Mouse (Mus musculus) embryonic facial prominence, embryonic 15.5 days (tissue): ENCODE results near the gene Brsk2. TPM values are rescaled to one million over a fixed set of nuclear protein-coding genes. Genes with fewer than 3 reads are reported as not detected.

Experiments
- ATAC-seq: fragments of 200-750 bp; cut with Nextera tagmentation; 2 replicates; pipeline ENCODE4 v1.8.0; 2017; ENCODE audit warnings: low read depth, moderate TSS enrichment; ENCODE audit not compliant: insufficient number of reproducible peaks, low FRiP score, low TSS enrichment
- H3K27ac ChIP-seq: fragments of 300-500 bp; sonication (generic); replicated peaks from 2 replicates; pipeline ENCODE4 v1.5.1; 2015; ENCODE audit warnings: mild to moderate bottlenecking, inconsistent platforms
- H3K27me3 ChIP-seq: fragments of 300-500 bp; sonication (generic); 2 replicates; pipeline ENCODE4 v1.6.1; 2015; ENCODE audit warnings: inconsistent platforms
- H3K36me3 ChIP-seq: fragments of 300-500 bp; sonication (generic); 2 replicates; pipeline ENCODE4 v1.6.1; 2015; ENCODE audit warnings: mild to moderate bottlenecking, inconsistent platforms
- H3K4me1 ChIP-seq: fragments of 300-500 bp; sonication (generic); 2 replicates; pipeline ENCODE4 v1.6.1; 2015; ENCODE audit warnings: inconsistent platforms
- H3K4me2 ChIP-seq: fragments of 300-500 bp; sonication (generic); replicated peaks from 2 replicates; pipeline ENCODE4 v1.6.1; 2015; ENCODE audit warnings: mild to moderate bottlenecking, inconsistent platforms
- H3K4me3 ChIP-seq: fragments of 300-500 bp; sonication (generic); replicated peaks from 2 replicates; pipeline ENCODE4 v1.5.1; 2015; ENCODE audit warnings: mild to moderate bottlenecking, inconsistent platforms
- H3K9ac ChIP-seq: fragments of 300-500 bp; sonication (generic); 2 replicates; pipeline ENCODE4 v1.6.1; 2015; ENCODE audit warnings: inconsistent platforms
- H3K9me3 ChIP-seq: fragments of 300-500 bp; sonication (generic); replicated peaks from 2 replicates; pipeline ENCODE4 v1.6.1; 2016; ENCODE audit warnings: inconsistent platforms
- WGBS: fragments of 180-500 bp; shearing (Covaris S2); methylation state at CpG from one replicate; pipeline ENCODE4 v1.1.7; 2015; 5-methylcytosine and 5-hydroxymethylcytosine counted together
- microRNA-seq: library from miRNA; unstranded; fragments of <30 nt; microRNA quantifications from one replicate; pipeline ENCODE4, GENCODE M21; 2016; ENCODE audit warnings: borderline number of aligned reads
- polyA plus RNA-seq: library from polyadenylated mRNA; unstranded; fragments of >200 nt; fragmentation: Nextera tagmentation; extraction: Ambion mirVana; gene quantifications from 2 replicates; pipeline ENCODE4 v1.2.1, GENCODE M21; 2015

Brsk2 gene
- polyA plus RNA-seq, 1 experiment from 2014 or later, result 1.7 TPM

DNA sequence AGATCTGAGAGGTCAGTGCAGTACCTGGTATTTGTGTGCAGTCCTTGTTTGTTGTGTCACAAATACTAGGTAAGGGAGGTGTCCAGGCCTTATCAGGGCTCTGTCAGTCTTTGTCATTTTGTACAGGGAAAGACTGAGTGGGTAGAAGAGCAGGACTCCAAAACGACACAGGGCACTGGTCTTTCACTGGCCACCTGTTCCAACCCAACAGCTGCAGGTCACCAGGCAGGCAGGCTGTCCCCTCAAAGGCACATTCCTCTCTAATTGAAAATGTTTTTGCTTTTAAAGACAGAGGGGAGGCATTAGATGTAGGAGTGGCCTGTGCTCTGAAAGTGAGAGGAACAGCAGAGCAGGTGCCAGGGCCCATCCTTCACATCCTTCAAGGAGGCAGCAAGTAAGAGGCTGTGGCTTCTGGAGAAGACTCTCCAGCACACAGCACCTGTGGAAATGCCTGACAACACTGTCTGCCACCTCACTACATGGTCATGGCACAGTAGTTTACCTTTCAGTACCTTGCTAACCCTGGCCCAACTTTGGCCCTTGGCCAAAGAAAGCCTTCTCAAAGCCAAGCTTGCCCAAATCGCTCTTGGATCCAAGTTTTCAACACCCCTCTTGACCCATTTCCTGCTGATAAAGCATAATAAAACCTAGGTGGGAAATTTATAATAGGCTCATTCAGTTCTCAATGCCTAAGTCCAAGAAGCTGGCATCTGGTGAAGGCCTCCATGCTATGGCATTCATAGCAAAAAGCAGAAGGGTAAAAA, 85.7 kb downstream of the Brsk2 start:
- peaks cover 7% of the 10 kb centered on the region; the same call in 1 of the 2 replicates for H3K4me1 ChIP-seq
- no peak overlapping the region for H3K4me3 ChIP-seq
- H3K36me3 ChIP-seq, result no peaks in the 10 kb centered on the region
- peak overlapping the region; percentile 40; the same call in 1 of the 2 replicates for H3K27ac ChIP-seq
- 0 out of 2 replicates have a peak, but pooled peaks have one; percentile 9 for ATAC-seq
- 53% methylated on average over 2 of the region's 2 CpGs for WGBS
- H3K9me3 ChIP-seq, result no peaks in the 10 kb centered on the region
- H3K4me2 ChIP-seq, result no peak overlapping the region
- no peaks in the 10 kb centered on the region for H3K27me3 ChIP-seq
- no peak overlapping the region for H3K9ac ChIP-seq

DNA sequence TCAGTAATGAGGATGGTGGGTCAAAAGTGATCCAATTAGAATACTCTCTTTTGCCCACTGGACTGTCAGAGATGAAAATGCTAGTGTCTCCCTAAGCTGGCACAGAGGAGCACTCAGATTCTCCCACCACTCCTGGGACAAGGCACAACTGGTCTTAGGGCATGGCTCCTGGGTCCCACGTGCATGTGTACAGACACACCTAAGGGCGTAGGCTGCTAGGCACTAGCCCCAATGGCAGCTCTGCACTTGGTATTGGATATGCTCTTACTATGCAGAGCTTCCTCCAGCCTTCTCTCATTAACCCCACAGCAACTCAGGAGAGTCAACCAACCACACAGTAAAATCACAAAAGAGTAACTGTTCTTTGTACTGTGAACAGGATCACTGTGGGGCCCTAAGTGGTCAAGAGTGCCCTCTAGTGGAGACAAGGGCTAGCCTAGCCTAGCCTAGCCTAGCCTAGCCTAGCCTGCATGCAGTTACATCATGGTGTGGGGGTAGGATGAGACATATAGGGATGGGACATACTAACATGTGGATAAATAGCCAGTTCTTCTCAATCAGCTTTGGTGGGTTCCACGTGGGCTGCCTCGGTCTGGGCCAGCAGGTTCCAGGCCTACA, 88.1 kb downstream of the Brsk2 start:
- Histone ChIP-seq H3K9ac (no peak overlapping the region), H3K36me3 (no peaks in the 10 kb centered on the region), H3K27ac (no peak overlapping the region), H3K4me1 (peaks cover 7% of the 10 kb centered on the region; the same call in 1 of the 2 replicates), H3K9me3 (no peaks in the 10 kb centered on the region), H3K4me2 (no peak overlapping the region), H3K4me3 (no peak overlapping the region), H3K27me3 (no peaks in the 10 kb centered on the region)
- 67% methylated on average over 4 of the region's 4 CpGs for WGBS
- ATAC-seq, result no peak

DNA sequence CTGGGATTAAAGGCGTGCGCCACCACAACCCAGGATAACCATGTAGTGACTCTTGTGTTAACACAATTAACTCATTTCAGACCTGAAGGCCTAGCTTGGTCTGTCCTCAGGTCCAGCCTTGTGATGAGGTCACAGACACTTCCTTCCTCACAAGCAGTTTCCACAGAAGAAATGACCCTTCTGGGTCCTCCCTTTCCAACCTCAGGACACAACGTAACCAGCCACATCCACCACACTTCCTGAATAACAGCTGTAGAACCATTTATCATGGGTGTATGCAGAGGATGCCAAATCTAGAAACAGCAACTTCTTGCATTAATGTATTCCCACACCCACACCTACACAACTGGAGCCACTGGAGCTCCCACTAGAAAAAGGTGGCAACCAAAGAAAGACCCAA, 91.2 kb downstream of the Brsk2 start:
- Histone ChIP-seq H3K9ac (no peak overlapping the region), H3K9me3 (no peaks in the 10 kb centered on the region), H3K27ac (no peak overlapping the region), H3K27me3 (no peaks in the 10 kb centered on the region), H3K4me1 (no peaks in the 10 kb centered on the region), H3K36me3 (no peaks in the 10 kb centered on the region), H3K4me3 (no peak overlapping the region), H3K4me2 (no peak overlapping the region)
- WGBS, result 92% methylated on average over 3 of the region's 3 CpGs
- ATAC-seq, result no peak

DNA sequence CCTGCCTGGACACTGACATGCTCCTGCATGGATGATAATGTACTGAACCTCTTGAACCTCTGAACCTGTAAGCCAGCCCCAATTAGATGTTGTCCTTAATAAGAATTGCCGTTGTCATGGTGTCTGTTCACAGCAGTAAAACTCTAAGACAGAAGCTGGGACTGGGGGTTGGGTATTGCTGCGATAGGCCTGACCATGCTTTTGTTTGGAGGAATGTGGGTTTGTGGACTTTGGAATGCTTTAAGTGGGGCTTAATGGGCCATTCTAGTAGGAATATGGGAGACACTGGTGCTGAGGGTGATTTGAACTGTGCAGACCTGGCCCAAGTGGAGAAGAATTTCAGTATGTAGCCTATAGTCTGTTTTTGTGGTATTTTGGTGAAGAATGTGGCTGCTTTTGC, 95.8 kb downstream of the Brsk2 start:
- WGBS, result 64% methylated on average over 2 of the region's 2 CpGs
- Histone ChIP-seq H3K4me3 (no peak overlapping the region), H3K4me2 (no peak overlapping the region), H3K9ac (no peak overlapping the region), H3K27ac (no peak overlapping the region), H3K27me3 (no peaks in the 10 kb centered on the region), H3K4me1 (no peaks in the 10 kb centered on the region), H3K36me3 (no peaks in the 10 kb centered on the region; the same call in 1 of the 2 replicates), H3K9me3 (no peaks in the 10 kb centered on the region)
- ATAC-seq, result no peak

DNA sequence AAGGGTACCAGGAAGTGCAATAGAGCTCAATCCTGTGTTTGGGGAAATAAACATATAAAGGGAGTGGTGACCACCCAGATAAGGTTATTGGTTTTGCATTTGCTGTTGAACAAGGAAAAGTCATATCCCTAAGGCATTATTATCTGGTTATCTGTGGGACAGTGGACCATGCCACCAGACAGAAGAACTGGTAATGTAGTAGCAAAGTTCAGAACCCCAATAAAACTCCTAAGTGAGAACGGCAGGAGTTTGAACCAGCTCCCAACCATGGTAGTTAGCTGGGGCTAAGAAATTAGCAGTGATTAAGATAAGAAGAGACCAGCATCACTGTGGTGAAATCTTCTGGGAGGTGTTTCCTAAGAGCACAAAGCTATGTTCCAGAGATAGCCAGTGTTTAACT, 96.4 kb downstream of the Brsk2 start:
- WGBS, result 89% methylated on average over 1 of the region's 1 CpGs
- H3K9ac ChIP-seq, result no peak overlapping the region
- ATAC-seq, result no peak
- no peaks in the 10 kb centered on the region for H3K27me3 ChIP-seq
- H3K36me3 ChIP-seq, result no peaks in the 10 kb centered on the region; the same call in 1 of the 2 replicates
- no peak overlapping the region for H3K4me3 ChIP-seq
- H3K9me3 ChIP-seq, result no peaks in the 10 kb centered on the region
- no peak overlapping the region for H3K4me2 ChIP-seq
- no peaks in the 10 kb centered on the region for H3K4me1 ChIP-seq
- no peak overlapping the region for H3K27ac ChIP-seq

DNA sequence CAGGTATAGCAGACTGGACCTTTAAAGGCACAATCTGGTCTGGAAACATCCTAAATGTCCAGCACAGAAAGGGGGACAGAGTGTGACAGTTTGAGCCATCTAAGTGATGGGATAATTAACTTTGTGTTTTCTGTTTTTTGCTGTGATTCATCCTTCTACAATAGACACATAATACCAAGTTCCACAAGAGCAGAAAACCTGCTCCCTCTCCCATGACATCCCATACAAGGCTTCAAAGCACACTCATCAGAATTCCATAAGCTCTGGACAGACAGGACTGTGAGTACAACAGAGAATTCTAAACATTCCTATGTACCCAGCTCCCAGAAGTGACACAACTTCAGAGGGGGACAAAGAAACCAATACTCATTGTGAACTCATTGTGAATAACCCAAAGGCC, 101.0 kb downstream of the Brsk2 start:
- no peaks in the 10 kb centered on the region for H3K4me1 ChIP-seq
- H3K4me3 ChIP-seq, result no peak overlapping the region
- no peak overlapping the region for H3K4me2 ChIP-seq
- no peaks in the 10 kb centered on the region for H3K9me3 ChIP-seq
- no peak overlapping the region for H3K9ac ChIP-seq
- no peaks in the 10 kb centered on the region for H3K27me3 ChIP-seq
- peaks cover 7% of the 10 kb centered on the region for H3K36me3 ChIP-seq
- no peak overlapping the region for H3K27ac ChIP-seq
- ATAC-seq, result no peak

Small RNAs within 50 kb of the gene (microRNA-seq; reads per million reads assigned to microRNA genes)
- gene Mir3104, result not detected

Other genes starting within 250 kb of the Brsk2 start
- gene Muc5ac, start 160.8 kb upstream of the Brsk2 start, polyA plus RNA-seq, result 0.01 and 0.03 TPM in 2 replicates
- 0.08 and 0.21 TPM in 2 replicates for gene Muc5b, start 110.7 kb upstream of the Brsk2 start, polyA plus RNA-seq
- 50.4 and 56.0 TPM in 2 replicates for gene Tollip, start 31.2 kb upstream of the Brsk2 start, polyA plus RNA-seq
- 79.5 and 82.6 TPM in 2 replicates for gene Mob2, start 111.3 kb downstream of the Brsk2 start, polyA plus RNA-seq
- gene Dusp8, start 146.1 kb downstream of the Brsk2 start, polyA plus RNA-seq, result 6.5 and 7.7 TPM in 2 replicates
- 0.79 and 1.7 TPM in 2 replicates for gene Gm45618, start 171.0 kb downstream of the Brsk2 start, polyA plus RNA-seq
- not detected in 2 replicates for gene Gm39115, start 186.3 kb downstream of the Brsk2 start, polyA plus RNA-seq
- 1.0 and 1.1 TPM in 2 replicates for gene Gm45337, start 194.9 kb downstream of the Brsk2 start, polyA plus RNA-seq
- gene Gm29735, start 207.4 kb downstream of the Brsk2 start, polyA plus RNA-seq, result 0.77 and 0.79 TPM in 2 replicates
- 1.4 and 1.7 TPM in 2 replicates for gene Gm4553, start 216.0 kb downstream of the Brsk2 start, polyA plus RNA-seq
- gene Krtap5-2, start 226.3 kb downstream of the Brsk2 start, polyA plus RNA-seq, result 0.75 and 1.2 TPM in 2 replicates
- gene Gm10153, start 240.6 kb downstream of the Brsk2 start, polyA plus RNA-seq, result 0.47 and 0.57 TPM in 2 replicates